Mouse (Mus musculus): ENCODE results near the gene Tmod2. TPM values are rescaled to one million over a fixed set of nuclear protein-coding genes. Genes with fewer than 3 reads are reported as not detected.

The Tmod2 gene
- total RNA-seq, 2 experiments from 2014 or later: 4.9 to 8.9 TPM

DNA sequence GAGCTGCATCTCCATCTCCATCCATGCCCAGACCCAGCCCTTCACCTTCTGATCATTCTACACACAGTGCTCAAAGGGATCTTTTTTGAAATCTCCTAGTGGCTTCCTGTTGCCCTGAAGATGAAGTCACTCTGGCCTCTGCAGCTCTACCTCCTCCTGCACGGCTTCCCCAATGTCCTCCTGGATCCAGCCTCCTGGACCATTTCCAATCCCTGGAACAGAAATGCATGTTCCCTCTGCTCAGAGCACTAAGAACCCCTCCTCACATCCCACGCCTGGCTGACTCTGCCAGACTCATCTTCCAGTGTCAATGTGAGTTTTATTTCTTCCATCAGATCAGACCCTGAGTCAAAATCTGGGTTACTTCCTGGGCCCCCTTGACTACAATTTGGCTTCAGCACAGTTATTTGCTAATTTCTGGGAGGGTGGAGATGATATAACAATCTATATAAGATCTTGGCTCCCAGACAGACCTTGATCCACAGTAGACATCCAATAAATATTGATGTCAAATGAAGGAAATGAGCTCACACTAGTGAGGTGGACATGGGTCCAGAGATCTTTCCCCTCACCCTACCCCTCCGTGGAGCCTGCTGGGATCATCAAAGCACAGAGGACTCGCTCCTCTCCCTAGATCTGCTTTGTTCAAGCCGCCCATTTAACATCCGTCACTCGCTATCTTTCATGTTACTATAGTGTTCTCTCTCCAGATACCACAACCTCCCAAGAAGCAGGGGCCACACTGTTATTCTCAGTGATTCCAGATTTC is 10.8 kb downstream of the Tmod2 start:
- DNase-seq: peak; percentile 48

DNA sequence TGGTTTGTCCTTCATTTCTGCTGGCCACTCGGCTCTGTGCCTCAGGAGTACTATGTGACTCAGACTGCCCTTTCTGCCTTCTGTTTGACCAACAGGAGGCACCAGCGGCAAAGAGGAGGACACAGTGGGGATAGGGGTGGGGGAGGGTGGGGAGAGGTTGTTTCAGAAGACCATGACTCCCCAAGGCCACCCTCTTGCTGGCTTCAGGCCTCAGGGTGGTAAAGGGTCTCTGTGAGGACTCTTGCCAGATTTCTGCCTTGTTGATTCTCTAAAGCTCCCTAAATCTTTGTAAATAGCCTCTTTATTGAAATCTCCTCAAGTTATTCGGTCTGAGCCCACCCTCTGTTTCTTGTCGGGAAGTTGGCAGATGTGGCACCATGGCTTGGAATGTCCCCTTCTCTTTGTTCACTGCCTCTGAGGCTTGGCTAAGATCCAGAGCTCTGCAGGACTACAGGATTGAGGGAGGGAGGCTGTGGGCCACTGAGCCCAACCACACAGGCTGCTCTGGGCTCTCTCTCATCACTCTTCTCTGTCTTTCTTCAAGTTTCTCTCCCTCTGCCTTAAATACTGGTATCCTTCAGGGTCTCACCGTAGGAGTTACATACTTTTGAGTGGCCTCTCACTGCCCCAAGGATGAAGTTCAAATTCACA is 11.8 kb downstream of the Tmod2 start:
- DNase-seq: no peak

DNA sequence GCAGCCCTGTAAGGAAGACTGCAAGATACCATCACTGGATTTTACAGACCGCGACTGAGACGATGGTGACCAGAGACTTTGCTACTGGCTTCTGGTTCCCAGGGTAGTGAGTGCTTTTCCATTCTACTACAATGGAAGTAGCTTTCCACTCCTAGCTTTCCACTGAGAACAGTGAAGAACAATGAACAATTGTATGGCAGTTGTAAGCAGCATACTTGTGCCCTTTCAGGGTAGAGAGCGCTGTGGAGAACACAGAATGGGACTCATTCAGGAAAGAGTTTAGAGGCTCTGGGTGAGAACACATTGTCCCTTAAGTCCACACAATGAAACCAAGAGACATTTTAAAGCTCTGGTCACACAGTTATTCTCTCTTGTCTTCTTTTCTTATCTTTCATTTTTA is 13.5 kb downstream of the Tmod2 start:
- no peak for DNase-seq

DNA sequence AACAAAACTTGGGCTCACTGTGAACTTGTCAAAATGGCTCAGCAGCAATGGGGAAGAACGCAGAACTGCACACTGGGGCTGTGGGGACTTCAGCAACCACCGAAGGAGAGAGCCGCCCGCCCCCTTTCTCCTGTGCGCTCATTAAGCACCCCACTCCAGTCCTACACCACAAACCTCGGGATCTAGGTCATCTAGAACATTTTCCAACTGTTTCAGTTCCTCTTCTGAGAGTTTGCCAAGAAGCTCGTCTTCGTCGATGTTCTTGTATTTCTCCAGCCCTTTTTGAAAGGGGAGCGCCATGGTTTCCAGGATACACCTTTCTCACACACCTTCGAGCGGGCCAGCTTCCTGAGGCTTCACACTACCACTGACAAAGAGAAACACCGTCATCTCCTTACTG is 14.1 kb downstream of the Tmod2 start:
- DNase-seq: no peak

DNA sequence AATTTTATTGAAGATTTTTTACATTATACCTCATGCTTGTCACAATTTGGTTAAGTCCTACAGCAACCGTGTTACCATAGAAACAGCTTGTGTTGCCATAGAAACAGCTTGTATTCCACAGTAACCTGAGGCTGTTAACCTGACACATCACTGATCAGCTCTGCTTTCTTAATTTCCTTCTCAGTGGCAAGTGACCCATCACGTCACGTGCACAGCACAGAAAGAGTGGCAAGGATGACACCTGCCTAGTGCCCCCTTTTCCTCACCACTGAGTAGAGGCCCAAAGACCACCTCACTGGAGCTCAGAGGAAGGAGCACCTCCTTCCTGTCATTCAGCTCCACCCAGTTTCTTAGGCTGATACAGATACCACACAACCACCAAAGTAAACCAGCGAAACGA is 17.6 kb downstream of the Tmod2 start:
- DNase-seq: no peak

DNA sequence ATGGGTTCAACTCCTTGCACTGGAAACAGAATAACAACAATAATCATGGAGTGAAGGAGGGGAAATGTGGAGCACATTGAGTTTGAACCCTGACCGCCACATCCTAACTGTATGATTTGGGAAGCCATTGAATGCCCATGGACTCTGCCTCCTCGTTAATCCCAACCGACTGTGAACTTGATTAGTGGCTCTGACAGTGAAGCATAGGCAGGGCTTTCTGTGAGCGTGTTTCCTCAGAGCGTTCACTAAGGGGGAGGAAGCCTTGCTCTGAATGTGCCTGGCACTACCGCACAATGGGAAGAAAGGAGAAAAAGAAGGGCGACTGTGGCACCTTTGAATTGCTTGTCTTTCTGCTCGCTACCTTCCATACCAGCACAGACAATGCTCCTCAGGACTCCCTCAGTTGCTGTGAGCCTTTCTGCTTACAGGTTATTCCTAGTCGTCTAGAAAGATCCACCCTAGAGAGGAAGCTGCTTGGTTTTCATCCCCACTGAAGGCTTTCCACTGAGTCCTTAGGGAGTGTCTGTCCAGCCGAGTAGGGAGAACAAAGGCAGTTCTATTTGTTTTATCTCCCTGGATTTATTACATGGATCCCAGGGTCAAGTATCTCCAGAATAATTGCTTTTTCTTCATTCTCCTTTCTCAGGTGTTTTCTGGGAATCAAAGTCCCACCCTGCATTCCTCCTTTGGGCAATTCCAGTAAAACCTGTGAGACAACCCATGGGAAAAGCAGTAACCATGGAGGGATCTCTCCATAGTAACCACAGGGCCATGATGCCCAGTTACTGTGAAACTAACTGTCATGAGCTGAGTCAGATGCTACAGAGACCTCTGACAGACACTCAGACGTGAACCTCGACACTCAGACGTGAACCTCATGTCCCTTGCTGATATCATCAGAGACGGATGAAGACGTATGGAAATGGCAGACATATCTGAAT is 21.0 kb downstream of the Tmod2 start:
- DNase-seq: no peak

DNA sequence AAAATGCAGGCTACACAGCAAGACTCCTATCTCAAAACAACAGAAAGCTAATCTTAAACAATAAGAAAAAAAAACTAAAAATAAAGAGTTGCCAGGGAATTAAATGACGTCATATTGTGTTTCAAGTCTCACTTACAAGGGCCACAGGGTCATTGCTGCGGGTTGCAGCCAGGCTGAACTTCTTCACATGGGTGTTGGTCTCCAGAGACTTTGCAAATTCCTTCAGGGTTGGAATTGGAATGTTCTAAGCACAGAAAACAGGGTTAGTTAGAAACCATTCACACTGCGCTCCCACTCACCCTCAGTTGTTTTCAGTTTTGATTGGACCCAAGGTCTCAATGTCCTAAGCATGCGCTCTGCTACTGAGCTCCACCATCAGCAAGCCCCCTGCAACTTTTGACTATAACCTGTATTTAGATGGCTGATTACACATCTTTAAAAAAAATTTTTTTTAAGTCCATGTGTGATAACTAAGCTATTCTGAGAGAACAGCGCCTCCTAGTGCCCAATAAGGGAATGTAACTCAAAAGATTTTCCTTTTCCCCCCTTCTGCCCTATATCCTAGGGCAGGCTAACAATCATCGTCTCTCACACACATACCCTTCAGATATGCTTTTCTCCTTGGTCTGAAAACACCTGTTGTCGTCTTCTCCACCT is 29.3 kb downstream of the Tmod2 start:
- DNase-seq: no peak

DNA sequence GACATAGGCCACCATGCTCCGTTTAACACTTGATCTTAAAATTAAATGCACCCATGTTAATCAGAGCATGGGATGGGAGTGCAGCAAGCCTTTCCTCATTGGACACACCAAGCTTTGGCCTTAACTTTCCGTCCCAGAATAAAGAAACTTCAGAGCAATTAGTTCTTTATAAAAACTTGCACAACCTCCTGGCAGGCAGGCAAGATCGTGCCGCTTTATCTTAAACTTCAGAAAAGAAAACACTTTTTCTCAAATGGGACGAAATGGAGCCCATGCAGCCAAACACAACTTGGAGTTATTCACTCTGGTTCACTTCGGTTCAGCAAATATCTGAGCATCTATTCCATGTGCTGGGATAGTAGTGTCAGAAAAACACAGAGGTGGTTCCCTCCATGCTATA is 31.8 kb downstream of the Tmod2 start:
- DNase-seq: no peak

DNA sequence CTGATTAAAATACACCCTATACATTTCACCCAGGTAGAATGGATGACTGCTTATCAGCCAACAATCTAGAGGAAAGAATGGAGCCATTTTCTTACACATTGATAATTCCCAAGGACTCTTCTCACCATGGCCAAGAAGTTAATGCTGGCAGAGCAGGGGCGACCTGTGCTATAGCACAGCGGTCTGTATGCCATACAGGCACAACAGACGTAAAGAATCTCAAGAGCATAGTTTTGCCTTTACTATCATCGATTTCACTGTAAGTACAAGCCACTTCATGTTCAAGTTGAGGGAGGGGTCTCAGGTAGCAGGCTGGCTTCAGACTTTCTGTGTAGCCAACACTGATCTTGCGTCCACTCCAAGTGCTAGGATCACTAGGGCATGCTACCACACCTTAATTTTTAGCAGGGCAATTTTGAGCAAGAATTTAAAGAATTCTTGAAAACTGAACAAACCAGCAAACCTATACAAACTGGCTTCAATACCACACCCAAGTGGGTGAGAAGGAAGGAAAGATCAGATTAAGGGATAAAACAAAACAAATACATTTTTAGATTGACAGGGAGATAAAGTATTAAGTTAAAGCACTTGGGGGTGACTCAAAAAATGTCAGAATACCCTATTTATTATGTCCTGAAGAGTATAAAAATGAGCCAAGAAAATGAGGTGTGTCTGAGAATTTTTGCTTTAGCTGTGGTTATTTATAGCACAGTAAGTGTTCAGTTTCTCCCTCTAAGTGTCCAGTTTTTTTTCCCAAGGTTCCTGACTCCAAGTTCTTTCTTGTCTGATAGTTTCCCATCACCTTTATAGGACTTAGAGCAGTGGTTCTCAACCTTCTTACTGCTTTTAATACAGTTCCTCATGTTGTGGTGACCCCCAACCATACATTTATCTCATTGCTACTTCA is 39.8 kb downstream of the Tmod2 start:
- DNase-seq: no peak

DNA sequence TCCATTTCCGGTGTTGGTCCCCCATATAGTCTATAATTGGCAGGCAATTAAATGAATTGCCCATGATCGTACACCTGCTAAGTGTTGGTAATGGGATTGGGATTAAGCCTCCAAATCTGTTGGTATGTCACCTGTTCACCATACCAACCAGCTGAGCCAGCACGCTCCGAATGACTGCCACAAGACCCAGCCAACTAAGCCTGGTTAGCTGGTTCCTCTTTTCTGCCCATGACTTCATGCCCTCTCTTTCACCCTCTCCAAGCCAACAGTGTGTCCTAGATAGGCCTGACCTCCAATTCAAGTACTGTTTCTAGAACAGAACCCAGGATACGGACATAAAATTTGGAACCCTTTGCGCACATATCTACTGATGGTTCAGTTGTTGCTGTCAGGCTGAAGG is 42.7 kb downstream of the Tmod2 start:
- no peak for DNase-seq

DNA sequence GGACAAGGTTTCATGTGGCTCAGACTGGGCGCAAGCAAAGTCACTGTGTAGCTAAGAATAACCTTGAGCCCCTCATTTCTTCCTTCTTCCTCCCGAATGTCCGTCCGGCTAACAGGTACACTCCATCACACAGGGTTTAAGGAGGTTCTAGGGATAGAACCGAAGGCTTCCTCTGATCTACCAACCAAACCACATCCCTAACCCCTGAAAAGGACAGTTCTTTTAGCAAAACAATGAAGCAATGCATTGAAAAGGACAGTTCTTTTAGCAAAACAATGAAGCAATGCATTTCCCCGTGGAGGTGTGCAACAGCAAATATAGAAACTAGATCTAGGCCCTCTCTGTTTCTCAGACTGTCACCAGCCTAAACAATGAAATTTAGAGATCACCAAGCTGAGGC is 46.2 kb downstream of the Tmod2 start:
- no peak for DNase-seq

DNA sequence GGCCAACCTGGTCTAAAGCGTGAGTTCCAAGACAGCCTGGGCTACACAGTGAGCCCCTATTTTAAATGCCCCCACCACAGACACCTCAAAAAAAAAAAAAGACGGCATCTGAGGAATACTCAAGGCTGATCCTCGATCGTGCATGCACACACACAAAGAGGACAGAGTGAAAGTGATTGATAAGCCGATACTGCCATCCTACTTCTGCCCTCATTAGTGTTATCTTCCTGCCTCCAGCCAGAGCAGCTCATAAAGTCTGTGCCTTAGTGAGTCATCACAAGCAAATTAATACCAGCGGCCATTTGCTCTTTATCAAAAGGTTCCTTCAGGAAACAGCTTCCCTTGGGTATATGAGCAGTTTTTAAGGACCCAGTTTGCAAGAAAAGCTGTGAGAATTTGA is 47.5 kb downstream of the Tmod2 start:
- DNase-seq: no peak

DNA sequence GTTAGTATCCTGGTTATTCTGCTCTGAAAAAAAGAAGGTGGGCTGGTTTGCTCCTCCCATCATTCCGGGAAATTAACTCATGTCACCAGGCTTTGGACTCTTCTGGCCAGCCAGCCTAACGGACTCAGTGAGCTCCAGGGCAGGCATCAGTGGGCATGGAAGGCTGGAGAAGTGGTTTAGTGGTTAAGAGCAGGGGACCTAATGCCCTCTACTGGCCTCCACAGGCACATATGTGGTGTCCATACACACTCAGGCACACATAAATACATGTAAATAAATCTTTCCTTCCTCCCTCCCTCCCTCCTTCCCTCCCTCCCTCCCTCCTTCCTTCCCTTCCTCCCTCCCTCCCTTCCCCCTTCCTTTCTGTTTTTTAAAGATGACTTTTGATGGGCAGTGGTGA is 47.9 kb downstream of the Tmod2 start:
- DNase-seq: no peak

DNA sequence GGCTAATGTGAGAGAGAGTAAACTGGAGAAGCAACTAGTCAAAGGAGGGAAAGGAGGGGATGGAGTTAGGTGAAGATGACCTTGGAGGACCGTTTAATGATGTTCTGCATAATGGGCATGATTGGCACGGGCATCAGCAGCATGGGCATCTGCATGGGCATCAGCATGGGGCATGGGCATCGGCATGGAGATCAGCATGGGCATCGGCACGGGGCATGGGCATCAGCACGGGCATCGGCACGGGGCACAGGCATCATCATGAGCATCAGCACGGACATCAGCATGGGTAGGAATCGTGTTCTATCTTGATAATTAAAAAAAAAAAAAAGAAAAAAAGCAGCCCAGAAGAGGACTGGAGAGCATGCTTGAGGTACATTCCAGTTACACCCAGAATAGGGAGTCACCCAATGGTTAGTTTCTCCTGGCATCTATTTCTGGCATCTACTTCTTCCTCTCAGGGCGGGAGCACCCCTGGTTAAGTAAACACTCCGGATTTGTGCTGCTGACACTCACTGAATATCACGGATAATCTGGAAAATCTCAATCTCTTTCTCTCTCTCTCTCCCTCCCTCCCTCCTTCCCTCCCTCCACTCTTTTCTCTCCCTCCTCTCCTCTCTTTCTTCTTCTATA is 50.0 kb downstream of the Tmod2 start:
- DNase-seq: no peak

DNA sequence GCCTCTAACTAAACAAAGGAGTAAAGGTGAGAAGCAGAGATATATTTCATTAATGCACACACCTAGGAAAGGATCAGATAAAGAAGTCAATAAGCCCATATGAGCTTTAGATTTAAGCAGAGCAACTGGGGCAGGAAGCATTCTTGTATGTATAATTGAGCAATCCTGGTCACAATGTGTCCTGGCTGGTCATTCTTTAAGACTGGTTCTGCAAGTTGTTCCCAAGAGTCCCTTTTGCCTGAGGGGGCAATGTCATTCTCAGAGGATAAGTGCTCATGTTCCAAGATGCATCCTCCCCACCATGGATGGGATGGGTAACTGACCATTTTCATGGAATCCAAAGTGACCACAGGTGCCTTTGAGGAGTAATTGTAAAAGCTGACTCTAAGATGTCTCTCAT is 50.8 kb downstream of the Tmod2 start:
- no peak for DNase-seq

DNA sequence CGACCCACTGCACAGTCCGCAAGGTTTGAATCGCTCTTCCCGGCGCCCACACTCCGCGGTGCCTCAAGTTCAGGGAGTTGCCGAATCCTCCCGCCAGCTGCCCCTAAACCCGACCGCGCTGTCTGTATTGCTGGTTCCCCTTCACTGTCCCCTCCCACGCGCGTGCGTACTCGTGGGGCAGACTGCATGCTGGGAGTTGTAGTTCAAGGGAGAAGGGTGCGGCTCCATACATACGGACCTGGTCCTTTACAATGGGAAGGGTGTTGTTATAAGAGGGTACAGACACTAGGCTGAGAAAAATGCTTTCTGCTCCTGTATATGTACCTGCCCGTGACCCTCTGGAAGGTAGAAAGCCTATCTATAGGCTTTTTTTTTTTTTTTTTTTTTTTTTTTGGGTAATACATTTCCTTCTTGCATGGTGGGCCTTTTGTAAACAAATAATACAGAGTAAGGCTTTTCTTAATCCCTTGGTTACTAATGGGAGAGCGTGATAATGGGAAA is 51.6 kb downstream of the Tmod2 start, which contains the start of gene Tmod3:
Tmod3 (minus strand) TSS at position 146 of the 501 bp plus-strand sequence.
- peak; percentile 89 for DNase-seq

DNA sequence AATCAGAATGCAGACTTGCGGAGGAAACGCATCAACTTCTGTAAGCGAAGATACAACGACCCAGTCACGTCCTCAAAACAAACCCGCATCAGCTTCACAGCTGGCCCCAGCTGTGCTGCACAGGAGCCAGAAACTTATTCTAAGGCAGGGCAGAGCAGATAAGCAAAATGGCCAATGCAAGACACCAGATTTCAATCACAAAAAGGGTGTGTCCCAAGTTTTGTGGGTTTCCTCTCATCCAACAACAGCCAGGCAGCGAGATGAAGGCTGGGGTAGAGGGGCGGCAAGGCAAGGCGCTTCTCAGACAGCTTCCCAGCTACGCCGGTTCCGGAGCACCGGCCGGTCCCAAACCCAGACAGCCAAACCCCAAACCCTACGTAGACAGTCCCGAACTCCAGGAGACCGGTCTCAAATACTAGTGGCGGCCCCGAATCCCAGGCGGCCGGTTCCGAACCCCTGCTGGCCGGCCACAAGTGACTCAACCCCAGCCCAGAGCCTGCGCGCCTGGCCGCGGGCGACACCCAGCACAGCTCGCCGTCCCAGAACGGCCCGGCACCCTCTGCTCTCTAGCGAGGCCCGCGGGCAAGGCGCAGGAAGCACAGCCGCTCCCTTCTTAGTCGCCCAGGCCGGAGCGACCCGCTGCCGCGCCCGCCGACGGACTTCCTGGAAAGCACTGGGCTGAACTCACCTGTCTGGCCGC is 52.2 kb downstream of the Tmod2 start:
- DNase-seq: peak; percentile 12

DNA sequence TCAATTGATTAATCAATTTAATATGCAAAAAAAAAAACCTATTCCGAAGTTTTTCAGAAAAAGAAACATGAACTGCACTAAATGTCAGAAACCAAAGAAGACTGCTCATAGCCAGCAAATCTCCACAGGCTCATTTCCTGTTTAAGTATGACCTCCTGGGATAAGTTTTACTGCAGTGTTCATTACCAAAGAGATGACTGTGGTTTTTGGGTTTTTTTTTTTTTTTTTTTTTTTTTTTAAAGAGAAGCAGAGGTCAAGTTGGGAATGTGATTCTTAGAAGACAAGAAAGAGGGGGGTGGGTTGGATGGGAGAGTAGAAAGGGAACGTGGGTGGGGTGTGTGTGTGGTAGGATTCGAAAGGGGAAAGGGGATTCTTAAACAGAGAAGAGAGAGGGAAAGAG is 52.8 kb downstream of the Tmod2 start:
- no peak for DNase-seq

DNA sequence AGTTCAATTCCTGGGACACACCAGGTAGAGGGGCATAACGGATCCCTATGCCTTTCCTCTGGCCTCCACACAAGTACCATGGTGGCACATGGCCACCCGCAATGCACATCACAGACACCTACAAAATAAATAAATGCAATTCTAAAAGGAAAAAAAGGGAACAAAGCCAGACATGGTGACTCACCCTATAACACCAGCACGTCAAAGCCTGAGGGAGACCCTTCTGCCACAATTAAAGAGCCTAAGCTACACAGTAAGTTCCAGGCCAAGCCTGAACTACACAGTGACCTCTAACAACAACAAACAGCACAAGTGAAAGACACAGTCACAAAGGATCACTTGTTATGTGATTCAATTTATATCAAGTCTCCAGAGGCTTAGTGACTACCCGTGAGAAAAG is 57.4 kb downstream of the Tmod2 start:
- no peak for DNase-seq

DNA sequence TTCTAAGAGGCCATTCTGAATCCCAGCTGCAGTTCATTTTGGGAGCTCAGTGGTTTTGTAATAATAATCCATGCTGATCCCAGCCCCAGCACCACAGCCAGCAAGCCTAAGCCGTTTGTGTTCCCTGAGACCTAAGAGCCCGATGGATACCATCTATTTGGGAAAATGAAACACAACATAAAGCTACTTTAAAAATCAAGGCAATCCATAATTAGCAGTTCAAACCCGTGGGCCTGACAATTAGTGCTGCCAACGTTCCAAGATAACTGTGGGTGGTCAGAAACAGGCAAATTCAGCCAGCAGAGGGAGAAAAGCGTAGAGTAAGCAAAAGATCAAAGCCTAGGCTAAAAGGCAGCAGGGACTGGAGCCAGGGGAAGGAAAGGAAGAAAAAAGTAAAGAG is 59.8 kb downstream of the Tmod2 start:
- DNase-seq: no peak
